Mouse (Mus musculus) activated CD4-positive, CD25-positive, alpha-beta regulatory T cell, adult 4 months (primary cell): ENCODE measurements around the gene Tcte1. TPM values are rescaled to one million over a fixed set of nuclear protein-coding genes. Genes with fewer than 3 reads are reported as not detected.

Experiments used
- ATAC-seq: one replicate; pipeline ENCODE4 v1.8.0; 2017
- polyA plus RNA-seq, 2 experiments: library from polyadenylated mRNA; unstranded; fragments of 100-300 nt; shearing (Covaris generic); gene quantifications; one replicate each; pipeline ENCODE4 v1.2.1; 2017

Tcte1 gene
- polyA plus RNA-seq, 2 experiments from 2014 or later: not detected

DNA sequence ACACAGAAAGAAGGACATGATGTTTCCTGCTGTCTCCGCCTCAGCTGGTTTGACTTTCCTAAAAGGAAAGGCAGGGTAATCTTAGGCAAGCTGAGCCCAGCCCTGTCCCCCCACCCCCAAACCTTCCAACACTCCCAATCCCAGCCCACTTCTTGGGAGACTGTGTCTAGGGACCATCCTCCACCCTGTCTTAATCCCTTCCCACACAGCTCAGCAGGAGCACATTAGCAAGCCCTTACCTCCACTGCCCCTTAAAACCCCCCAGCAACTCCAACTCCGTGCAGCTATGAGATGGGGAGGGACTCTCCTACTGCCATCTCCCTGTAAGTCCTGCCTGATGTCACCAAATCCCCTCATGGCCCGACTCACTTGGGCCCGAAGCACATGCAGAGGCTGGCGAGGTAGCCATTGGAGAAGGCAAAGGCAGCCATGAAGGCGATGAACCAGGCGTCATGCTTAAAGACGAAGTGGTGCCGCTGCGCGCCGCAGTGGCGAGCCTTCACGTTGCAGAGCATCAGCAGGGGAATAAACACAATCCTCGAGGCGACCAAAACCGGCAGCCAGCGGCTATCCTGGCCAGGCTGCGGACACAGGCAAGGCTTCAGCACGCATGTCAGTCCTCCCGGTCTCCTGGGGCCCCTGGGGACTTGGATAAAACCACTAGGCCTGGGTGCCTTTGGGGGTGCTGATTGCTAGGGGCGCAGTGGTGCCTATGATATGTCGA, 62.7 kb downstream of the Tcte1 start:
- ATAC-seq: no peak

- ATAC-seq: no peak
Observed at GRCm38 (mm10) chr17:45586449-45586837, 63.2 kb downstream of the Tcte1 start.

DNA sequence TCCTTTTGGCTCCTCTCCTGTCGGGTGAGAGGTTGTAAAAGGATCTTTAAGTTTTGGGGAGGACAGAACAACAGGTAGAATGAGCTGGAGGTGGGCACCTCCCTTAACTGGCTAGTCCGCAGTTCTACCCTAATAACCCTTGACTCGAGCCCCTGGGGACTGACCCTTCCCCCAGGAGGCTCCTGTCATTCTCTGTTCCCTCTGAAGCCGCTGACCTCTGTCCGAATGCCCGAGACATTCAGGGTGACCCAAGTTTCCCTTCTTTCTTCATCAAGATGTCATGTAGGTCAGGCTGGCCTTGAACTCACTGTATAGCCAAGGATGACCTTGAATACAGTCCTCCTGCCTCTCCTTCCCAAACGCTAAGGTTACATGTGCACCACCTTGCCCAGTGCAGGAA, 65.1 kb downstream of the Tcte1 start:
- no peak for ATAC-seq

DNA sequence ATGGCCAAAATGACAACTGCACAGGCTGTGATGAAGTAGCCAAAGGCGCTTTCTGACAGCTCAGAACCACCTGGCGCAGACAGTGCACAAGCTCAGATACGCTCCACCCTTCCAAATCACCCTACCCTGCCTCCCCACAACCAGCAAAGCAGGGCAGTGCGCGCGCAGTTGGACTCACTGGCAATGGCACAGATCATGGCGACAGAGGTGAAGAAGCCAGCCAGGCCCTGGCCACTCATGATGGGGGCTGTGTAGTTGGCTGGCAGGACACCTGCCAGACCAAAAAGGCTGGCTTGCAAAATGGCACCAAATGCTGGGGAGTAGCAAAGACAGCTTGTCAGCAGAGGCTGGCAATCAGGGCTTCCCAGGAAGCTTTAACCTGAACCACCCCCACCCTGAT, 66.0 kb downstream of the Tcte1 start:
- ATAC-seq: no peak

- ATAC-seq: no peak
Observed at GRCm38 (mm10) chr17:45589844-45590243, 66.6 kb downstream of the Tcte1 start.

GRCm38 (mm10) chr17:45590410-45590809, 67.2 kb downstream of the Tcte1 start:
- ATAC-seq: no peak

- no peak for ATAC-seq
Observed at GRCm38 (mm10) chr17:45591701-45592605, 68.7 kb downstream of the Tcte1 start.

Other genes with a start within 250 kb of the Tcte1 start
- gene Cdc5l, start 89.7 kb upstream of the Tcte1 start, polyA plus RNA-seq: 10 to 100 TPM; 61.5 to 69.5 TPM
- gene Spats1, start 48.0 kb upstream of the Tcte1 start, polyA plus RNA-seq: under 1 TPM; 0.43 to 0.74 TPM
- gene Aars2, start 16.6 kb upstream of the Tcte1 start, polyA plus RNA-seq: 1 to 10 TPM; 2.1 to 3.4 TPM
- gene Tmem151b, start 26.2 kb downstream of the Tcte1 start, polyA plus RNA-seq: not detected
- 10 to 100 TPM; 28.3 to 50.2 TPM for gene Nfkbie, start 32.3 kb downstream of the Tcte1 start, polyA plus RNA-seq
- gene Slc35b2, start 40.4 kb downstream of the Tcte1 start, polyA plus RNA-seq: 10 to 100 TPM; 27.7 to 33.8 TPM
- gene Hsp90ab1, start 49.8 kb downstream of the Tcte1 start, polyA plus RNA-seq: 100 to 1,000 TPM; 836 to 982 TPM
- gene Slc29a1, start 76.2 kb downstream of the Tcte1 start, polyA plus RNA-seq: 10 to 100 TPM; 82.3 to 85.3 TPM
- not detected for gene Mymx, start 78.7 kb downstream of the Tcte1 start, polyA plus RNA-seq
- under 1 TPM in 1 of 2 experiments, not detected in 1; 0.33 TPM for gene Capn11, start 135.9 kb downstream of the Tcte1 start, polyA plus RNA-seq
- 10 to 100 TPM; 73.4 to 90.9 TPM for gene Mrpl14, start 162.9 kb downstream of the Tcte1 start, polyA plus RNA-seq
- 1 to 10 TPM; 2.7 to 3.6 TPM for gene Tmem63b, start 163.5 kb downstream of the Tcte1 start, polyA plus RNA-seq
- gene 1600014C23Rik, start 210.4 kb downstream of the Tcte1 start, polyA plus RNA-seq: not detected